ENCODE assay signal across 17 mouse cellular contexts in genomic region chr14:31947246-31947645, GRCm38 (mm10).
DNase-seq lines count a peak whose midpoint lies in the region; ATAC-seq and TF ChIP-seq lines count a peak whose summit lies in the region.
"Had no signal": no experiment of that assay in that cellular context is flagged by ENCODE, and none has a peak within 500 bp of the region (broad histone marks: within the 10 kb centered on the region; RNA-seq: fewer than 3 reads in every experiment).

No protein-coding gene starts in this region.

- H3K27ac ChIP-seq in forebrain, embryonic 12.5 days, result peak overlapping the region; percentile 65
- H3K27ac ChIP-seq in forebrain, embryonic 11.5 days (ENCODE audit: low read depth, low read length), result no peak overlapping the region; the same call in 1 of the 2 replicates
- H3K27ac ChIP-seq in hindbrain, embryonic 11.5 days (ENCODE audit: low read depth, low read length), result no peak overlapping the region
- no peak overlapping the region for H3K27ac ChIP-seq in hindbrain, embryonic 16.5 days (ENCODE audit: low read depth, low read length)
- H3K27ac ChIP-seq in MEL (ENCODE audit: control insufficient read depth, low read depth, low read length), result no peak overlapping the region
- H3K27ac ChIP-seq: heart, adult 2 months; hindbrain, embryonic 12.5 days; liver, embryonic 12.5 days; stomach, postnatal 0 days had no signal

- no peak for TF ChIP-seq RAD21 in MEL (IDR thresholded peaks at IDR 0.05; ENCODE audit: low read depth, low read length)

- TF ChIP-seq CTCF in MEL (IDR thresholded peaks at IDR 0.05 in 2 of 3, conservative IDR thresholded peaks at IDR 0.05 in 1 of 3; ENCODE audit: control insufficient read depth in 1 of 3, insufficient read depth in 1 of 3, low read depth in 2 of 3, low read length in 3 of 3, poor library complexity in 1 of 3, severe bottlenecking in 1 of 3), result no peak

- no peaks in the 10 kb centered on the region for H3K79me2 ChIP-seq in MEL (ENCODE audit: control insufficient read depth, insufficient read depth, low read length, poor library complexity)

- peak; percentile 44; the same call in 1 of the 2 replicates for ATAC-seq in forebrain, embryonic 12.5 days (ENCODE audit: low FRiP score)
- ATAC-seq in forebrain, embryonic 11.5 days (replicated peaks; ENCODE audit: low FRiP score), result no peak
- no peak for ATAC-seq in hindbrain, embryonic 11.5 days (ENCODE audit: low FRiP score)
- no peak for ATAC-seq in hindbrain, embryonic 16.5 days
- ATAC-seq: intestine, embryonic 16.5 days; liver, embryonic 12.5 days had no signal

- no peaks in the 10 kb centered on the region for H3K27me3 ChIP-seq in forebrain, embryonic 12.5 days
- no peaks in the 10 kb centered on the region for H3K27me3 ChIP-seq in forebrain, embryonic 11.5 days (ENCODE audit: control insufficient read depth, insufficient read depth, low read length)
- no peaks in the 10 kb centered on the region for H3K27me3 ChIP-seq in hindbrain, embryonic 11.5 days (ENCODE audit: control insufficient read depth, insufficient read depth, low read length)
- H3K27me3 ChIP-seq in hindbrain, embryonic 16.5 days (replicated peaks; ENCODE audit: control insufficient read depth, insufficient read depth, low read length), result no peaks in the 10 kb centered on the region
- peaks cover 0 to 3% of the 10 kb centered on the region in 2 experiments; a peak in 3 of 4 replicates for H3K27me3 ChIP-seq in MEL (ENCODE audit: control insufficient read depth in 1 of 2, insufficient read depth in 2 of 2, low read length in 2 of 2)
- H3K27me3 ChIP-seq: hindbrain, embryonic 12.5 days had no signal

- H3K4me3 ChIP-seq in forebrain, embryonic 12.5 days (replicated peaks), result no peak overlapping the region
- H3K4me3 ChIP-seq in forebrain, embryonic 11.5 days (ENCODE audit: low read depth, low read length), result no peak overlapping the region
- H3K4me3 ChIP-seq in hindbrain, embryonic 11.5 days (ENCODE audit: low read depth, low read length), result no peak overlapping the region
- H3K4me3 ChIP-seq in hindbrain, embryonic 16.5 days (ENCODE audit: low read length), result no peak overlapping the region
- no peak overlapping the region for H3K4me3 ChIP-seq in MEL (ENCODE audit: control insufficient read depth in 1 of 2, insufficient read depth in 1 of 2, low read depth in 2 of 2, low read length in 2 of 2)
- H3K4me3 ChIP-seq: erythroblast, embryonic 14.5 days; heart, adult 2 months; hindbrain, embryonic 12.5 days; liver, embryonic 12.5 days had no signal

- H3K4me1 ChIP-seq in forebrain, embryonic 12.5 days, result peaks cover 13% of the 10 kb centered on the region
- H3K4me1 ChIP-seq in forebrain, embryonic 11.5 days (replicated peaks; ENCODE audit: control insufficient read depth, insufficient read depth, low read length), result peaks cover 5% of the 10 kb centered on the region; the same call in 1 of the 2 replicates
- H3K4me1 ChIP-seq in hindbrain, embryonic 11.5 days (replicated peaks; ENCODE audit: control insufficient read depth, insufficient read depth, low read length), result no peaks in the 10 kb centered on the region
- no peaks in the 10 kb centered on the region for H3K4me1 ChIP-seq in hindbrain, embryonic 16.5 days (ENCODE audit: control insufficient read depth, insufficient read depth, low read depth, low read length)
- no peaks in the 10 kb centered on the region for H3K4me1 ChIP-seq in MEL (ENCODE audit: control insufficient read depth in 1 of 2, insufficient read depth in 2 of 2, low read length in 2 of 2)
- H3K4me1 ChIP-seq: liver, embryonic 12.5 days had no signal

- H3K9me3 ChIP-seq in forebrain, embryonic 12.5 days, result no peaks in the 10 kb centered on the region
- H3K9me3 ChIP-seq in forebrain, embryonic 11.5 days (ENCODE audit: control insufficient read depth, low read length), result no peaks in the 10 kb centered on the region
- no peaks in the 10 kb centered on the region for H3K9me3 ChIP-seq in hindbrain, embryonic 11.5 days (ENCODE audit: control insufficient read depth, low read length)
- H3K9me3 ChIP-seq in hindbrain, embryonic 16.5 days (ENCODE audit: control insufficient read depth, low read length), result no peaks in the 10 kb centered on the region
- no peaks in the 10 kb centered on the region for H3K9me3 ChIP-seq in MEL (replicated peaks; ENCODE audit: insufficient read depth, low read length)
- H3K9me3 ChIP-seq: hindbrain, embryonic 12.5 days; liver, embryonic 12.5 days had no signal

- 35% methylated on average over 7 of the region's 7 CpGs for WGBS in forebrain, embryonic 12.5 days
- 47% methylated on average over 7 of the region's 7 CpGs for WGBS in forebrain, embryonic 11.5 days
- 58% methylated on average over 7 of the region's 7 CpGs for WGBS in hindbrain, embryonic 11.5 days
- WGBS in hindbrain, embryonic 16.5 days, result 30% methylated on average over 7 of the region's 7 CpGs

- no peak overlapping the region for H3K4me2 ChIP-seq in forebrain, embryonic 12.5 days
- H3K4me2 ChIP-seq in forebrain, embryonic 11.5 days (ENCODE audit: low read depth, low read length, severe bottlenecking), result no peak overlapping the region
- no peak overlapping the region for H3K4me2 ChIP-seq in hindbrain, embryonic 11.5 days (replicated peaks; ENCODE audit: low read depth, low read length)
- no peak overlapping the region for H3K4me2 ChIP-seq in hindbrain, embryonic 16.5 days (ENCODE audit: low read length)
- H3K4me2 ChIP-seq: hindbrain, embryonic 12.5 days; liver, embryonic 12.5 days had no signal

- no peak for TF ChIP-seq POLR2A in MEL (IDR thresholded peaks at IDR 0.05; ENCODE audit: control insufficient read depth in 1 of 2, insufficient read depth in 1 of 2, low read depth in 1 of 2, low read length in 2 of 2, poor library complexity in 1 of 2)

- no peak for DNase-seq in forebrain, embryonic 11.5 days (ENCODE audit: low spot score)
- peak; percentile 18 for DNase-seq in hindbrain, embryonic 11.5 days (ENCODE audit: low spot score)
- peak; percentile 9 for DNase-seq in MEL (ENCODE audit: low read depth, low spot score)
- DNase-seq in brain, adult 2 months (ENCODE audit: low read depth, low spot score), result peak; percentile 37
- DNase-seq in frontal cortex, postnatal 25 days (ENCODE audit: low spot score in 2 of 2), result no peak
- DNase-seq: cerebellum, adult 2 months; heart, adult 2 months; left cerebral cortex, postnatal 4 days; right cerebral cortex, postnatal 14 days; thymus, postnatal 14 days had no signal

- H3K36me3 ChIP-seq in forebrain, embryonic 12.5 days (replicated peaks), result no peaks in the 10 kb centered on the region
- H3K36me3 ChIP-seq in forebrain, embryonic 11.5 days (ENCODE audit: control insufficient read depth, insufficient read depth, low read length), result no peaks in the 10 kb centered on the region
- H3K36me3 ChIP-seq in hindbrain, embryonic 11.5 days (ENCODE audit: control insufficient read depth, insufficient read depth, low read length), result no peaks in the 10 kb centered on the region
- H3K36me3 ChIP-seq in hindbrain, embryonic 16.5 days (ENCODE audit: control insufficient read depth, insufficient read depth, low read length), result no peaks in the 10 kb centered on the region
- no peaks in the 10 kb centered on the region for H3K36me3 ChIP-seq in MEL (ENCODE audit: control insufficient read depth in 1 of 2, insufficient read depth in 2 of 2, low read length in 2 of 2)
- H3K36me3 ChIP-seq: hindbrain, embryonic 12.5 days; liver, embryonic 12.5 days had no signal

- H3K9ac ChIP-seq in forebrain, embryonic 12.5 days, result no peak overlapping the region
- H3K9ac ChIP-seq in forebrain, embryonic 11.5 days (ENCODE audit: low read length), result no peak overlapping the region; the same call in 1 of the 2 replicates
- H3K9ac ChIP-seq in hindbrain, embryonic 11.5 days (ENCODE audit: low read depth, low read length), result no peak overlapping the region
- H3K9ac ChIP-seq in hindbrain, embryonic 16.5 days (ENCODE audit: low read depth, low read length), result no peak overlapping the region
- H3K9ac ChIP-seq in MEL (ENCODE audit: control insufficient read depth, low read depth, low read length, poor library complexity, severe bottlenecking), result no peak overlapping the region
- H3K9ac ChIP-seq: hindbrain, embryonic 12.5 days; liver, embryonic 12.5 days had no signal

- TF ChIP-seq EP300 in MEL (IDR thresholded peaks at IDR 0.05; ENCODE audit: low read depth in 1 of 2, low read length in 2 of 2), result no peak

TF ChIP-seq in MEL, 35 proteins besides CTCF, POLR2A, EP300 and RAD21:
- TF ChIP-seq MAZ (IDR thresholded peaks at IDR 0.05; ENCODE audit: low read depth, low read length) (no peak), ZKSCAN1 (IDR thresholded peaks at IDR 0.05; ENCODE audit: low read depth, low read length) (no peak), UBTF (IDR thresholded peaks at IDR 0.05; ENCODE audit: borderline replicate concordance, insufficient read depth, low read depth, low read length) (no peak), MYC (IDR thresholded peaks at IDR 0.05; ENCODE audit: low read depth, low read length) (no peak), E2F4 (IDR thresholded peaks at IDR 0.05; ENCODE audit: borderline replicate concordance, low read depth, low read length) (no peak), NELFE (IDR thresholded peaks at IDR 0.05; ENCODE audit: low read depth, low read length) (no peak), MAX (IDR thresholded peaks at IDR 0.05; ENCODE audit: low read length) (no peak), GATA1 (IDR thresholded peaks at IDR 0.05; ENCODE audit: low read depth, low read length) (no peak), MAFK (IDR thresholded peaks at IDR 0.05; ENCODE audit: borderline replicate concordance, low read depth, low read length) (no peak), ZMIZ1 (IDR thresholded peaks at IDR 0.05; ENCODE audit: low read depth, low read length) (no peak)

Comparison
In these comparisons a context has a peak if more than half of its experiments do, and no peak if none do; other contexts are left out.
1. DNase-seq: peak in hindbrain, embryonic 11.5 days (single experiment), MEL (single experiment) and brain, adult 2 months (single experiment); none in forebrain, embryonic 11.5 days (single experiment) and frontal cortex, postnatal 25 days (0 of 2).